Mouse (Mus musculus): ENCODE measurements around the gene Mef2b. TPM values are rescaled to one million over a fixed set of nuclear protein-coding genes. Genes with fewer than 3 reads are reported as not detected.

Gene Mef2b
- total and polyA plus RNA-seq, 3 experiments, result 60.1 to 232 (median 168) TPM

DNA sequence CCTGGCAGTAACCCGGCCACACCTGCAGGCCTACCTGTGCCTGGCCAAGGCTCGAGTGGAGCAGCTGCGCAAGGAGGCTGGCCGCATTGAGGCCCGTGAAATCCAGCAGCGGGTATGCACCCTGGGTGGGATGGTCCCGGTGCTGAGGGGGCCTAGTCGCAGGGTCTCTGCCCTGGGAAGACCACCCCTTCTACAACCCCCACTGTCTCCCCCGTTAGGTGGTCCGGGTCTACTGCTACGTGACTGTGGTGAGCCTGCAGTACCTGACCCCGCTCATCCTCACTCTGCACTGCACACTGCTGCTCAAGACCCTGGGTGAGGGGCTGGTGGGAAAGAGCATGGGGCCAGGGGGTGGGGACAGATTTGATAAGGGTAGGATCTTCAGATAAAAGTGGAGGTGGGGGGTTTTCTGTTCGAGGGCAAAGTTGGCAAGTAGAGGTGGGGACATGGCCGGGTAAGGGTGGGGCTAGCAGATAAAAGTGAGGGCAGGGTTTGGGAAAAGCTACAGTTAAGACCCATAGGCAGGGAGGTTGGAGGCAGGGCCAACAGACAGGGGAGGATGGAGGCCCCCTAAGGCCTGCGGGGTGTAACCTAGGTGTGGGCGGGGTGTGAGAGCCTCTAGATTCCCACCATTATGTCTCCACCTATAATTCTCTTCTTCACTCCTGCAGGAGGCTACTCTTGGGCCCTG, 41.8 kb downstream of the Mef2b start:
- TF ChIP-seq TCF12 (IDR thresholded peaks at IDR 0.05; ENCODE audit: low read depth, low read length) (no peak), GABPA (IDR thresholded peaks at IDR 0.05; ENCODE audit: insufficient replicate concordance, low read depth, low read length) (no peak), TBP (conservative IDR thresholded peaks at IDR 0.05; ENCODE audit: low read depth, low read length) (no peak), POLR2AphosphoS2 (IDR thresholded peaks at IDR 0.05; ENCODE audit: low read depth, low read length) (no peak), RAD21 (IDR thresholded peaks at IDR 0.05; ENCODE audit: low read depth, low read length) (no peak), MXI1 (IDR thresholded peaks at IDR 0.05; ENCODE audit: low read depth, low read length) (no peak), JUND (conservative IDR thresholded peaks at IDR 0.05; ENCODE audit: low read depth, low read length) (no peak), CHD2 (IDR thresholded peaks at IDR 0.05; ENCODE audit: low read length) (no peak), EP300 (IDR thresholded peaks at IDR 0.05; ENCODE audit: low read length) (no peak), NELFE (IDR thresholded peaks at IDR 0.05; ENCODE audit: low read depth, low read length) (no peak)
- no peak overlapping the region for H3K9ac ChIP-seq (ENCODE audit: insufficient read depth, low read depth)
- no peak overlapping the region for H3K27ac ChIP-seq (ENCODE audit: insufficient read depth, low read depth)
- no peak for DNase-seq (ENCODE audit: extremely low read depth)
- H3K4me3 ChIP-seq (replicated peaks in 1 of 3; ENCODE audit: low read depth in 2 of 3, low read length in 2 of 3, poor library complexity in 1 of 3), result no peak overlapping the region
- H3K36me3 ChIP-seq (replicated peaks in 1 of 2; ENCODE audit: control insufficient read depth in 1 of 2, insufficient read depth in 1 of 2, low read length in 1 of 2), result peaks cover 56 to 84% of the 10 kb centered on the region in 2 experiments
- H3K27me3 ChIP-seq (replicated peaks), result no peaks in the 10 kb centered on the region
- dilution Hi-C loops (cut with MboI; ENCODE audit: extremely low pct_ligation_motif_present, extremely low pct_unique_long_range_greater_than_20kb, low sequenced_read_pairs) (no loop called here), in situ Hi-C loops (cut with MboI; ENCODE audit: low pct_ligation_motif_present, low pct_unique_long_range_greater_than_20kb, low sequenced_read_pairs) (no loop called here)
- no peaks in the 10 kb centered on the region for H3K4me1 ChIP-seq (ENCODE audit: control insufficient read depth in 1 of 2, insufficient read depth in 2 of 2)
- H3K9me3 ChIP-seq (replicated peaks; ENCODE audit: low read length), result no peaks in the 10 kb centered on the region
- no peak overlapping the region for H3K4me2 ChIP-seq (ENCODE audit: insufficient read depth, low read depth, poor library complexity, severe bottlenecking)
- H3K79me2 ChIP-seq (replicated peaks; ENCODE audit: control insufficient read depth, extremely low read depth, insufficient read depth, poor library complexity, severe bottlenecking), result no peaks in the 10 kb centered on the region

GRCm38 (mm10) chr8:70181903-70182252, 42.4 kb downstream of the Mef2b start:
- dilution Hi-C loops (cut with MboI; ENCODE audit: extremely low pct_ligation_motif_present, extremely low pct_unique_long_range_greater_than_20kb, low sequenced_read_pairs), result no loop called here
- DNase-seq (ENCODE audit: extremely low read depth), result no peak
- Histone ChIP-seq H3K4me1 (ENCODE audit: control insufficient read depth in 1 of 2, insufficient read depth in 2 of 2) (no peaks in the 10 kb centered on the region), H3K9ac (ENCODE audit: insufficient read depth, low read depth) (no peak overlapping the region), H3K27ac (ENCODE audit: insufficient read depth, low read depth) (no peak overlapping the region), H3K4me3 (replicated peaks in 1 of 3; ENCODE audit: low read depth in 2 of 3, low read length in 2 of 3, poor library complexity in 1 of 3) (no peak overlapping the region), H3K36me3 (replicated peaks in 1 of 2; ENCODE audit: control insufficient read depth in 1 of 2, insufficient read depth in 1 of 2, low read length in 1 of 2) (peaks cover 52 to 84% of the 10 kb centered on the region in 2 experiments), H3K79me2 (replicated peaks; ENCODE audit: control insufficient read depth, extremely low read depth, insufficient read depth, poor library complexity, severe bottlenecking) (no peaks in the 10 kb centered on the region), H3K9me3 (replicated peaks; ENCODE audit: low read length) (no peaks in the 10 kb centered on the region), H3K27me3 (replicated peaks) (no peaks in the 10 kb centered on the region), H3K4me2 (ENCODE audit: insufficient read depth, low read depth, poor library complexity, severe bottlenecking) (no peak overlapping the region)
- TF ChIP-seq NELFE (IDR thresholded peaks at IDR 0.05; ENCODE audit: low read depth, low read length) (no peak), MXI1 (IDR thresholded peaks at IDR 0.05; ENCODE audit: low read depth, low read length) (no peak), CHD1 (IDR thresholded peaks at IDR 0.05; ENCODE audit: low read depth, low read length) (no peak), MAX (IDR thresholded peaks at IDR 0.05; ENCODE audit: low read length) (no peak), MEF2A (IDR thresholded peaks at IDR 0.05; ENCODE audit: borderline replicate concordance, low read depth, low read length) (no peak), ELF1 (IDR thresholded peaks at IDR 0.05; ENCODE audit: low read depth, low read length) (no peak), TBP (conservative IDR thresholded peaks at IDR 0.05; ENCODE audit: low read depth, low read length) (no peak)
- in situ Hi-C loops (cut with MboI; ENCODE audit: low pct_ligation_motif_present, low pct_unique_long_range_greater_than_20kb, low sequenced_read_pairs), result no loop called here
